Mouse (Mus musculus): ENCODE data around the gene Fgf18. TPM values are rescaled to one million over a fixed set of nuclear protein-coding genes. Genes with fewer than 3 reads are reported as not detected.

Fgf18 gene
- polyA plus RNA-seq, 1 experiment from 2014 or later, result 2.6 TPM

GRCm38 (mm10) chr11:33140111-33140460, 7.1 kb downstream of the Fgf18 start:
- H3K4me3 ChIP-seq, result no peak overlapping the region
- no peak overlapping the region for H3K9ac ChIP-seq
- no peak overlapping the region for H3K27ac ChIP-seq (ENCODE audit: poor library complexity, severe bottlenecking)
- no peaks in the 10 kb centered on the region for H3K9me3 ChIP-seq (replicated peaks)
- peaks cover 36% of the 10 kb centered on the region for H3K27me3 ChIP-seq (replicated peaks)
- H3K36me3 ChIP-seq, result no peaks in the 10 kb centered on the region
- ATAC-seq (ENCODE audit: insufficient number of reproducible peaks, low FRiP score), result no peak
- peaks cover 38% of the 10 kb centered on the region for H3K4me1 ChIP-seq (replicated peaks)
- WGBS, result 84% methylated on average over 5 of the region's 5 CpGs
- no peak overlapping the region for H3K4me2 ChIP-seq

- Histone ChIP-seq H3K36me3 (no peaks in the 10 kb centered on the region), H3K4me3 (no peak overlapping the region), H3K27ac (ENCODE audit: poor library complexity, severe bottlenecking) (no peak overlapping the region), H3K27me3 (replicated peaks) (peaks cover 31% of the 10 kb centered on the region), H3K9ac (no peak overlapping the region), H3K9me3 (replicated peaks) (no peaks in the 10 kb centered on the region), H3K4me1 (replicated peaks) (peaks cover 33% of the 10 kb centered on the region), H3K4me2 (no peak overlapping the region)
- ATAC-seq (ENCODE audit: insufficient number of reproducible peaks, low FRiP score), result no peak
- WGBS, result 82% methylated on average over 9 of the region's 9 CpGs
Observed at GRCm38 (mm10) chr11:33139458-33140110, 7.6 kb downstream of the Fgf18 start.

GRCm38 (mm10) chr11:33138686-33139085, 8.5 kb downstream of the Fgf18 start:
- Histone ChIP-seq H3K9me3 (replicated peaks) (no peaks in the 10 kb centered on the region), H3K4me3 (no peak overlapping the region), H3K4me1 (replicated peaks) (peaks cover 24% of the 10 kb centered on the region), H3K36me3 (no peaks in the 10 kb centered on the region), H3K27ac (ENCODE audit: poor library complexity, severe bottlenecking) (no peak overlapping the region), H3K27me3 (replicated peaks) (peaks cover 23% of the 10 kb centered on the region), H3K9ac (no peak overlapping the region), H3K4me2 (no peak overlapping the region)
- 79% methylated on average over 5 of the region's 5 CpGs for WGBS
- ATAC-seq (ENCODE audit: insufficient number of reproducible peaks, low FRiP score), result no peak

GRCm38 (mm10) chr11:33134391-33134986, 12.7 kb downstream of the Fgf18 start:
- no peak overlapping the region for H3K9ac ChIP-seq
- no peak overlapping the region for H3K4me2 ChIP-seq
- no peaks in the 10 kb centered on the region for H3K36me3 ChIP-seq
- H3K4me3 ChIP-seq, result no peak overlapping the region
- no peak overlapping the region for H3K27ac ChIP-seq (ENCODE audit: poor library complexity, severe bottlenecking)
- ATAC-seq (ENCODE audit: insufficient number of reproducible peaks, low FRiP score), result no peak
- 0 out of 2 replicates have a peak, but pooled peaks cover 6% of the 10 kb centered on the region for H3K4me1 ChIP-seq (replicated peaks)
- H3K27me3 ChIP-seq (replicated peaks), result peaks cover 25% of the 10 kb centered on the region; the same call in 1 of the 2 replicates
- H3K9me3 ChIP-seq (replicated peaks), result no peaks in the 10 kb centered on the region
- WGBS, result 80% methylated on average over 8 of the region's 8 CpGs

- Histone ChIP-seq H3K4me1 (replicated peaks) (0 out of 2 replicates have a peak, but pooled peaks cover 6% of the 10 kb centered on the region), H3K27ac (ENCODE audit: poor library complexity, severe bottlenecking) (no peak overlapping the region), H3K4me2 (no peak overlapping the region), H3K9me3 (replicated peaks) (0 out of 2 replicates have a peak, but pooled peaks cover 2% of the 10 kb centered on the region), H3K27me3 (replicated peaks) (peaks cover 15% of the 10 kb centered on the region; the same call in 1 of the 2 replicates), H3K36me3 (no peaks in the 10 kb centered on the region), H3K4me3 (no peak overlapping the region), H3K9ac (no peak overlapping the region)
- ATAC-seq (ENCODE audit: insufficient number of reproducible peaks, low FRiP score), result no peak
- WGBS, result 62% methylated on average over 8 of the region's 8 CpGs
Observed at GRCm38 (mm10) chr11:33132619-33133338, 14.4 kb downstream of the Fgf18 start.

GRCm38 (mm10) chr11:33127058-33127457, 20.1 kb downstream of the Fgf18 start:
- H3K27me3 ChIP-seq (replicated peaks), result peaks cover 28% of the 10 kb centered on the region; the same call in 1 of the 2 replicates
- no peak overlapping the region for H3K4me3 ChIP-seq
- no peaks in the 10 kb centered on the region for H3K4me1 ChIP-seq (replicated peaks)
- H3K4me2 ChIP-seq, result no peak overlapping the region
- H3K27ac ChIP-seq (ENCODE audit: poor library complexity, severe bottlenecking), result no peak overlapping the region
- H3K9ac ChIP-seq, result no peak overlapping the region
- no peak for ATAC-seq (ENCODE audit: insufficient number of reproducible peaks, low FRiP score)
- no peaks in the 10 kb centered on the region for H3K36me3 ChIP-seq
- 0 out of 2 replicates have a peak, but pooled peaks cover 4% of the 10 kb centered on the region for H3K9me3 ChIP-seq (replicated peaks)

- Histone ChIP-seq H3K9me3 (replicated peaks) (0 out of 2 replicates have a peak, but pooled peaks cover under 1% of the 10 kb centered on the region), H3K4me1 (replicated peaks) (no peaks in the 10 kb centered on the region), H3K27me3 (replicated peaks) (peaks cover 43% of the 10 kb centered on the region), H3K4me2 (peak overlapping the region; percentile 70), H3K4me3 (peak overlapping the region; percentile 42), H3K9ac (peak overlapping the region; percentile 64), H3K27ac (ENCODE audit: poor library complexity, severe bottlenecking) (no peak overlapping the region), H3K36me3 (no peaks in the 10 kb centered on the region)
- peak; percentile 63; the same call in 1 of the 2 replicates for ATAC-seq (ENCODE audit: insufficient number of reproducible peaks, low FRiP score)
- under 1% methylated on average over 36 of the region's 37 CpGs for WGBS
Observed at GRCm38 (mm10) chr11:33122575-33123268, 24.5 kb downstream of the Fgf18 start.

- Histone ChIP-seq H3K4me3 (no peak overlapping the region), H3K4me2 (no peak overlapping the region), H3K9ac (no peak overlapping the region), H3K27me3 (replicated peaks) (peaks cover 45% of the 10 kb centered on the region), H3K9me3 (replicated peaks) (no peaks in the 10 kb centered on the region), H3K36me3 (no peaks in the 10 kb centered on the region), H3K4me1 (replicated peaks) (no peaks in the 10 kb centered on the region), H3K27ac (ENCODE audit: poor library complexity, severe bottlenecking) (no peak overlapping the region)
- WGBS, result 71% methylated on average over 8 of the region's 8 CpGs
- no peak for ATAC-seq (ENCODE audit: insufficient number of reproducible peaks, low FRiP score)
Observed at GRCm38 (mm10) chr11:33119556-33119955, 27.6 kb downstream of the Fgf18 start.

- 71% methylated on average over 7 of the region's 7 CpGs for WGBS
- no peaks in the 10 kb centered on the region for H3K9me3 ChIP-seq (replicated peaks)
- no peaks in the 10 kb centered on the region for H3K36me3 ChIP-seq
- no peaks in the 10 kb centered on the region for H3K4me1 ChIP-seq (replicated peaks)
- ATAC-seq (ENCODE audit: insufficient number of reproducible peaks, low FRiP score), result no peak
- no peak overlapping the region for H3K4me2 ChIP-seq
- no peak overlapping the region for H3K27ac ChIP-seq (ENCODE audit: poor library complexity, severe bottlenecking)
- no peak overlapping the region for H3K4me3 ChIP-seq
- H3K9ac ChIP-seq, result no peak overlapping the region
- peaks cover 41% of the 10 kb centered on the region for H3K27me3 ChIP-seq (replicated peaks)
Observed at GRCm38 (mm10) chr11:33119116-33119515, 28.1 kb downstream of the Fgf18 start.

GRCm38 (mm10) chr11:33118480-33118879, 28.7 kb downstream of the Fgf18 start:
- H3K27me3 ChIP-seq (replicated peaks), result peaks cover 39% of the 10 kb centered on the region

GRCm38 (mm10) chr11:33115796-33116195, 31.4 kb downstream of the Fgf18 start:
- H3K9me3 ChIP-seq (replicated peaks), result no peaks in the 10 kb centered on the region
- no peak overlapping the region for H3K4me3 ChIP-seq
- H3K27ac ChIP-seq (ENCODE audit: poor library complexity, severe bottlenecking), result no peak overlapping the region
- H3K27me3 ChIP-seq (replicated peaks), result peaks cover 41% of the 10 kb centered on the region
- WGBS, result 81% methylated on average over 3 of the region's 3 CpGs
- H3K4me1 ChIP-seq (replicated peaks), result no peaks in the 10 kb centered on the region
- no peak overlapping the region for H3K9ac ChIP-seq
- no peak overlapping the region for H3K4me2 ChIP-seq
- ATAC-seq (ENCODE audit: insufficient number of reproducible peaks, low FRiP score), result no peak
- H3K36me3 ChIP-seq, result no peaks in the 10 kb centered on the region

More at GRCm38 (mm10) chr11:33118480-33118879, 28.7 kb downstream of the Fgf18 start:
- H3K9me3 ChIP-seq (replicated peaks), result no peaks in the 10 kb centered on the region
- WGBS, result 59% methylated on average over 6 of the region's 6 CpGs
- no peak for ATAC-seq (ENCODE audit: insufficient number of reproducible peaks, low FRiP score)
- no peaks in the 10 kb centered on the region for H3K36me3 ChIP-seq
- H3K27ac ChIP-seq (ENCODE audit: poor library complexity, severe bottlenecking), result no peak overlapping the region
- H3K9ac ChIP-seq, result no peak overlapping the region
- H3K4me3 ChIP-seq, result no peak overlapping the region
- no peaks in the 10 kb centered on the region for H3K4me1 ChIP-seq (replicated peaks)
- H3K4me2 ChIP-seq, result no peak overlapping the region

Measured in heart, embryonic 12.5 days (tissue).